Mouse (Mus musculus) ES-E14 (cell line): ENCODE measurements around the gene Nudc. TPM values are rescaled to one million over a fixed set of nuclear protein-coding genes. Genes with fewer than 3 reads are reported as not detected.

Experiments
- DNase-seq: peaks from one replicate; pipeline ENCODE4 v3.0.0-alpha.2; 2013; ENCODE audit warnings: low read depth, low spot score
- H3K27ac ChIP-seq: 2 replicates; pipeline ENCODE4 v1.5.1; 2012; ENCODE audit warnings: low read depth, mild to moderate bottlenecking, low read length, moderate library complexity, mixed read lengths; ENCODE audit not compliant: poor library complexity, insufficient read depth, severe bottlenecking
- H3K36me3 ChIP-seq: 2 replicates; pipeline ENCODE4 v1.6.1; 2012; ENCODE audit warnings: mild to moderate bottlenecking, low read length, moderate library complexity, mixed read lengths; ENCODE audit not compliant: control insufficient read depth, poor library complexity, insufficient read depth, severe bottlenecking
- H3K4me1 ChIP-seq, 2 experiments: fragments of 150-350 bp in 1 of 2; sonication (generic) in 1 of 2; 2 replicates each; pipeline ENCODE4 v1.6.1; 2012; ENCODE audit warnings: low read length in 2 of 2, mild to moderate bottlenecking in 1 of 2, mixed read lengths in 1 of 2; ENCODE audit not compliant: control insufficient read depth in 2 of 2, insufficient read depth in 2 of 2, poor library complexity in 1 of 2
- H3K4me3 ChIP-seq, 2 experiments: fragments of 150-350 bp in 1 of 2; sonication (generic) in 1 of 2; 2 replicates each; pipeline ENCODE4 v1.5.1; 2012; ENCODE audit warnings: low read length in 2 of 2, low read depth in 1 of 2, mild to moderate bottlenecking in 1 of 2, mixed read lengths in 1 of 2; ENCODE audit not compliant: insufficient read depth in 1 of 2, poor library complexity in 1 of 2, severe bottlenecking in 1 of 2
- H3K9ac ChIP-seq: 2 replicates; pipeline ENCODE4 v1.6.1; 2012; ENCODE audit warnings: low read depth, mild to moderate bottlenecking, low read length, mixed read lengths; ENCODE audit not compliant: poor library complexity, insufficient read depth, severe bottlenecking
- H3K9me3 ChIP-seq: fragments of 150-350 bp; sonication (generic); 2 replicates; pipeline ENCODE4 v1.6.1; 2012; ENCODE audit warnings: low read depth, mild to moderate bottlenecking, low read length; ENCODE audit not compliant: control insufficient read depth, insufficient read depth
- CHD2 ChIP-seq: IDR thresholded peaks from 2 replicates; pipeline ENCODE4 v1.6.1; 2014; ENCODE audit warnings: mild to moderate bottlenecking, low read depth, low read length, inconsistent platforms
- HCFC1 ChIP-seq: IDR thresholded peaks from 2 replicates; pipeline ENCODE4 v1.6.1; 2012; ENCODE audit warnings: low read length, inconsistent platforms, borderline replicate concordance; ENCODE audit not compliant: insufficient read depth
- MAFK ChIP-seq: IDR thresholded peaks from 2 replicates; pipeline ENCODE4 v1.6.1; 2014; ENCODE audit warnings: mild to moderate bottlenecking, low read depth, low read length, inconsistent platforms; ENCODE audit not compliant: insufficient read depth
- ZC3H11A ChIP-seq: IDR thresholded peaks from 2 replicates; pipeline ENCODE4 v1.6.1; 2012; ENCODE audit warnings: low read depth, mild to moderate bottlenecking, inconsistent platforms, low read length, borderline replicate concordance
- ZNF384 ChIP-seq: IDR thresholded peaks from 2 replicates; pipeline ENCODE4 v1.6.1; 2012; ENCODE audit warnings: low read depth, low read length, inconsistent platforms
- in situ Hi-C, 2 experiments: fragments of 600-800 bp; cut with MboI; formaldehyde crosslinking; loops; one replicate each; pipeline ENCODE4 v1.15.1; 2025; ENCODE audit warnings: low sequenced_read_pairs in 2 of 2, inconsistent platforms in 1 of 2; ENCODE audit not compliant: unreplicated experiment in 2 of 2
- total RNA-seq: library from RNA; depleted of rRNA; stranded (reverse); fragments of 300-350 nt; gene quantifications from 2 replicates; pipeline ENCODE4 v1.2.3, GENCODE M21; 2012

The Nudc gene
- total RNA-seq, 1 experiment = 358 TPM

GRCm38 (mm10) chr4:133561622-133562021, 15.8 kb upstream of the Nudc start:
- Histone ChIP-seq H3K4me3 (no peak overlapping the region), H3K4me1 (peaks cover 0 to 9% of the 10 kb centered on the region in 2 experiments; a peak in 2 of 4 replicates), H3K27ac (no peak overlapping the region), H3K36me3 (no peaks in the 10 kb centered on the region), H3K9ac (no peak overlapping the region), H3K9me3 (no peaks in the 10 kb centered on the region)
- DNase-seq = no peak
- in situ Hi-C loops = no loop called here
- TF ChIP-seq CHD2 (no peak), ZNF384 (no peak), ZC3H11A (no peak), HCFC1 (no peak), MAFK (no peak)

- H3K4me1 ChIP-seq = peaks cover 0 to 9% of the 10 kb centered on the region in 2 experiments; a peak in 2 of 4 replicates
- no peaks in the 10 kb centered on the region for H3K36me3 ChIP-seq
- no peak overlapping the region for H3K27ac ChIP-seq
- no peak overlapping the region for H3K9ac ChIP-seq
- in situ Hi-C loops = no loop called here
- DNase-seq = no peak
- H3K9me3 ChIP-seq = no peaks in the 10 kb centered on the region
- no peak overlapping the region for H3K4me3 ChIP-seq
- TF ChIP-seq HCFC1 (no peak), CHD2 (no peak), ZC3H11A (no peak), ZNF384 (no peak)
Observed at GRCm38 (mm10) chr4:133559846-133560245, 14.1 kb upstream of the Nudc start.

- in situ Hi-C loops = no loop called here
- DNase-seq = no peak
- Histone ChIP-seq H3K4me1 (peaks cover 0 to 10% of the 10 kb centered on the region in 2 experiments; a peak in 2 of 4 replicates), H3K9ac (no peak overlapping the region), H3K9me3 (no peaks in the 10 kb centered on the region), H3K27ac (no peak overlapping the region), H3K36me3 (no peaks in the 10 kb centered on the region), H3K4me3 (no peak overlapping the region)
- TF ChIP-seq CHD2 (no peak), ZNF384 (no peak), MAFK (no peak), ZC3H11A (no peak), HCFC1 (no peak)
Observed at GRCm38 (mm10) chr4:133557041-133557717, 11.4 kb upstream of the Nudc start.

GRCm38 (mm10) chr4:133553448-133554330, 7.9 kb upstream of the Nudc start:
- Histone ChIP-seq H3K36me3 (no peaks in the 10 kb centered on the region), H3K4me3 (peak overlapping the region; percentile 16 to 50; a peak in 3 of 4 replicates), H3K9me3 (no peaks in the 10 kb centered on the region), H3K4me1 (peaks cover 0 to 6% of the 10 kb centered on the region in 2 experiments; a peak in 1 of 4 replicates), H3K27ac (no peak overlapping the region), H3K9ac (0 out of 2 replicates have a peak overlapping the region, but pooled peaks have one; percentile 44)
- DNase-seq = no peak
- TF ChIP-seq ZNF384 (no peak), ZC3H11A (no peak), CHD2 (no peak), HCFC1 (no peak), MAFK (no peak)
- in situ Hi-C loops = no loop called here
